Mouse (Mus musculus): ENCODE data around the gene Kcna2.

DNA sequence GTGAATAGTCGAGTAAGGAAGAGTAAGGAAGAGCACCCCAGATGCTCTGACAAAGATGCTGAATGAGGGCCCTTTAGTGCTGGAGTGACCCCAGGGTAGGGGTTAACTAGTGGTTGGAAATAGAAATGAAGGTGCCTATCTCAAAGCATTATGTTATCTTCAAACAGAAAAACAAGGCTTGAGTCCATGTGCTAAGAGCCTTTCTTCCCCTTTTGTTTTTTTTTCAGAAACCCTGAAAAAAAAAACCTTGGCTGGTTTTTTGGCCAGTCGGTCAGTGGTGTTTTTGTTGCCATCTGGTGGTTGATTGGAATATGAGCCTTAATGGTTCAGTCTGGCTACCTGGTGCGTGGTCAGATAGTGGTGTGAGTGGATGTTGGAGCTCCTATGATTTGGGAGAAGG lies 19.7 kb upstream of the Kcna2 start:
- TF ChIP-seq POLR2A (IDR thresholded peaks at IDR 0.05; ENCODE audit: control insufficient read depth, extremely low read depth, insufficient read depth, low read length, poor library complexity) = no peak
- TF ChIP-seq CTCF (IDR thresholded peaks at IDR 0.05; ENCODE audit: borderline replicate concordance, control insufficient read depth, extremely low read depth, insufficient read depth, low read length, poor library complexity) = no peak
